Mouse (Mus musculus) limb, embryonic 15.5 days (tissue): ENCODE measurements at regions not wholly inside any gene's neighbourhood (a gene's known extent, or its start where the extent isn't known, plus 50 kb on each side); places are given as distances from the start of the nearest gene placed in this dataset.

Experiments used
- ATAC-seq: fragments of 200-750 bp; cut with Nextera tagmentation; 2 replicates; pipeline ENCODE4 v1.8.0; 2017; ENCODE audit warnings: low read depth, moderate TSS enrichment; ENCODE audit not compliant: insufficient number of reproducible peaks, low FRiP score, low TSS enrichment
- H3K27ac ChIP-seq: fragments of 300-500 bp; sonication (generic); 2 replicates; pipeline ENCODE4 v1.5.1; 2015; ENCODE audit warnings: moderate library complexity, mild to moderate bottlenecking, inconsistent platforms
- H3K27me3 ChIP-seq: fragments of 300-500 bp; sonication (generic); 2 replicates; pipeline ENCODE4 v1.6.1; 2015; ENCODE audit warnings: inconsistent platforms
- H3K36me3 ChIP-seq: fragments of 300-500 bp; sonication (generic); 2 replicates; pipeline ENCODE4 v1.6.1; 2015; ENCODE audit warnings: inconsistent platforms
- H3K4me1 ChIP-seq: fragments of 300-500 bp; sonication (generic); 2 replicates; pipeline ENCODE4 v1.6.1; 2015; ENCODE audit warnings: inconsistent platforms
- H3K4me2 ChIP-seq: fragments of 300-500 bp; sonication (generic); 2 replicates; pipeline ENCODE4 v1.6.1; 2015; ENCODE audit warnings: mild to moderate bottlenecking, inconsistent platforms
- H3K4me3 ChIP-seq: fragments of 300-500 bp; sonication (generic); 2 replicates; pipeline ENCODE4 v1.5.1; 2015; ENCODE audit warnings: mild to moderate bottlenecking, inconsistent platforms
- H3K9ac ChIP-seq: fragments of 300-500 bp; sonication (generic); 2 replicates; pipeline ENCODE4 v1.6.1; 2015; ENCODE audit warnings: inconsistent platforms
- H3K9me3 ChIP-seq: fragments of 300-500 bp; sonication (generic); 2 replicates; pipeline ENCODE4 v1.6.1; 2016; ENCODE audit warnings: inconsistent platforms
- WGBS: fragments of 180-500 bp; shearing (Covaris S2); methylation state at CpG from one replicate; pipeline ENCODE4 v1.1.7; 2015; 5-methylcytosine and 5-hydroxymethylcytosine counted together

- H3K27me3 ChIP-seq: no peaks in the 10 kb centered on the region
- no peak overlapping the region for H3K9ac ChIP-seq
- 61% methylated on average over 5 of the region's 5 CpGs for WGBS
- no peaks in the 10 kb centered on the region for H3K36me3 ChIP-seq
- no peak overlapping the region for H3K4me2 ChIP-seq
- no peaks in the 10 kb centered on the region for H3K9me3 ChIP-seq
- H3K4me3 ChIP-seq: no peak overlapping the region
- H3K27ac ChIP-seq: no peak overlapping the region
- peaks cover 52% of the 10 kb centered on the region for H3K4me1 ChIP-seq
- no peak for ATAC-seq
Measured at GRCm38 (mm10) chr14:25067435-25067834, 391.6 kb upstream of the Zmiz1 start.

- no peak overlapping the region for H3K27ac ChIP-seq
- ATAC-seq: no peak
- H3K9ac ChIP-seq: no peak overlapping the region
- H3K4me3 ChIP-seq: no peak overlapping the region
- H3K36me3 ChIP-seq: no peaks in the 10 kb centered on the region
- H3K9me3 ChIP-seq: no peaks in the 10 kb centered on the region
- H3K27me3 ChIP-seq: no peaks in the 10 kb centered on the region
- H3K4me1 ChIP-seq: peaks cover 52% of the 10 kb centered on the region
- H3K4me2 ChIP-seq: no peak overlapping the region
- WGBS: 33% methylated on average over 8 of the region's 8 CpGs
Measured at GRCm38 (mm10) chr14:25068430-25068829, 390.6 kb upstream of the Zmiz1 start.

- Histone ChIP-seq H3K9ac (no peak overlapping the region), H3K27ac (no peak overlapping the region), H3K36me3 (no peaks in the 10 kb centered on the region), H3K9me3 (no peaks in the 10 kb centered on the region), H3K4me3 (no peak overlapping the region), H3K27me3 (no peaks in the 10 kb centered on the region), H3K4me1 (peaks cover 12% of the 10 kb centered on the region), H3K4me2 (no peak overlapping the region)
- 75% methylated on average over 5 of the region's 5 CpGs for WGBS
- ATAC-seq: no peak
Measured at GRCm38 (mm10) chr14:25073143-25073542, 385.8 kb upstream of the Zmiz1 start.

- Histone ChIP-seq H3K4me2 (no peak overlapping the region), H3K27me3 (no peaks in the 10 kb centered on the region), H3K9me3 (no peaks in the 10 kb centered on the region), H3K36me3 (no peaks in the 10 kb centered on the region), H3K27ac (no peak overlapping the region), H3K4me1 (peaks cover 5% of the 10 kb centered on the region; the same call in 1 of the 2 replicates), H3K9ac (no peak overlapping the region), H3K4me3 (no peak overlapping the region)
- 87% methylated on average over 9 of the region's 9 CpGs for WGBS
- ATAC-seq: no peak
Measured at GRCm38 (mm10) chr14:25074022-25074800, 384.8 kb upstream of the Zmiz1 start.

GRCm38 (mm10) chr14:25074891-25075290, 384.1 kb upstream of the Zmiz1 start:
- 92% methylated on average over 5 of the region's 5 CpGs for WGBS
- no peak overlapping the region for H3K9ac ChIP-seq
- H3K27ac ChIP-seq: no peak overlapping the region
- H3K36me3 ChIP-seq: no peaks in the 10 kb centered on the region
- peaks cover 3% of the 10 kb centered on the region; the same call in 1 of the 2 replicates for H3K4me1 ChIP-seq
- H3K4me3 ChIP-seq: no peak overlapping the region
- H3K4me2 ChIP-seq: no peak overlapping the region
- H3K9me3 ChIP-seq: no peaks in the 10 kb centered on the region
- H3K27me3 ChIP-seq: no peaks in the 10 kb centered on the region
- ATAC-seq: no peak

GRCm38 (mm10) chr14:25080431-25080830, 378.6 kb upstream of the Zmiz1 start:
- 85% methylated on average over 3 of the region's 3 CpGs for WGBS
- no peak for ATAC-seq
- Histone ChIP-seq H3K9me3 (no peaks in the 10 kb centered on the region), H3K4me3 (no peak overlapping the region), H3K4me1 (no peaks in the 10 kb centered on the region), H3K36me3 (no peaks in the 10 kb centered on the region), H3K27me3 (no peaks in the 10 kb centered on the region), H3K27ac (no peak overlapping the region), H3K4me2 (no peak overlapping the region), H3K9ac (no peak overlapping the region)

- H3K4me3 ChIP-seq: no peak overlapping the region
- H3K4me2 ChIP-seq: no peak overlapping the region
- H3K9ac ChIP-seq: no peak overlapping the region
- ATAC-seq: no peak
- no peaks in the 10 kb centered on the region for H3K36me3 ChIP-seq
- H3K27ac ChIP-seq: no peak overlapping the region
- no peaks in the 10 kb centered on the region for H3K4me1 ChIP-seq
- no peaks in the 10 kb centered on the region for H3K9me3 ChIP-seq
- 70% methylated on average over 4 of the region's 4 CpGs for WGBS
- H3K27me3 ChIP-seq: no peaks in the 10 kb centered on the region
Measured at GRCm38 (mm10) chr14:25083847-25084246, 375.1 kb upstream of the Zmiz1 start.

GRCm38 (mm10) chr14:25096786-25097185, 362.2 kb upstream of the Zmiz1 start:
- no peaks in the 10 kb centered on the region for H3K9me3 ChIP-seq
- no peak overlapping the region for H3K9ac ChIP-seq
- H3K4me2 ChIP-seq: no peak overlapping the region
- H3K27me3 ChIP-seq: no peaks in the 10 kb centered on the region
- no peaks in the 10 kb centered on the region for H3K36me3 ChIP-seq
- H3K4me1 ChIP-seq: peaks cover 11% of the 10 kb centered on the region
- no peak overlapping the region for H3K4me3 ChIP-seq
- WGBS: 60% methylated on average over 3 of the region's 3 CpGs
- ATAC-seq: no peak
- H3K27ac ChIP-seq: no peak overlapping the region

- Histone ChIP-seq H3K4me2 (no peak overlapping the region), H3K4me3 (no peak overlapping the region), H3K9me3 (no peaks in the 10 kb centered on the region), H3K9ac (no peak overlapping the region), H3K27ac (peak overlapping the region; percentile 91), H3K27me3 (no peaks in the 10 kb centered on the region), H3K36me3 (no peaks in the 10 kb centered on the region), H3K4me1 (peaks cover 35% of the 10 kb centered on the region)
- ATAC-seq: peak; percentile 64; the same call in 1 of the 2 replicates
- 43% methylated on average over 10 of the region's 10 CpGs for WGBS
Measured at GRCm38 (mm10) chr14:25105391-25105790, 353.6 kb upstream of the Zmiz1 start.

GRCm38 (mm10) chr14:25106451-25106850, 352.5 kb upstream of the Zmiz1 start:
- peak overlapping the region; percentile 91; the same call in 1 of the 2 replicates for H3K27ac ChIP-seq
- no peaks in the 10 kb centered on the region for H3K27me3 ChIP-seq
- no peaks in the 10 kb centered on the region for H3K9me3 ChIP-seq
- 94% methylated on average over 2 of the region's 2 CpGs for whole genome bisulfite sequencing
- no peak overlapping the region for H3K9ac ChIP-seq
- no peak for ATAC-seq
- no peak overlapping the region for H3K4me2 ChIP-seq
- no peaks in the 10 kb centered on the region for H3K36me3 ChIP-seq
- H3K4me3 ChIP-seq: no peak overlapping the region
- peaks cover 35% of the 10 kb centered on the region for H3K4me1 ChIP-seq

- Histone ChIP-seq H3K4me1 (peaks cover 36% of the 10 kb centered on the region), H3K27me3 (no peaks in the 10 kb centered on the region), H3K4me2 (peak overlapping the region; percentile 6; the same call in 1 of the 2 replicates), H3K36me3 (no peaks in the 10 kb centered on the region), H3K9me3 (no peaks in the 10 kb centered on the region), H3K27ac (no peak overlapping the region), H3K4me3 (no peak overlapping the region), H3K9ac (no peak overlapping the region)
- ATAC-seq: no peak
- 27% methylated on average over 17 of the region's 17 CpGs for whole genome bisulfite sequencing
Measured at GRCm38 (mm10) chr14:25108101-25108652, 350.8 kb upstream of the Zmiz1 start.

GRCm38 (mm10) chr14:25108701-25109290, 350.2 kb upstream of the Zmiz1 start:
- no peak overlapping the region; the same call in 1 of the 2 replicates for H3K27ac ChIP-seq
- WGBS: 10% methylated on average over 8 of the region's 8 CpGs
- H3K9ac ChIP-seq: no peak overlapping the region
- H3K4me2 ChIP-seq: no peak overlapping the region
- ATAC-seq: no peak
- H3K4me1 ChIP-seq: peaks cover 37% of the 10 kb centered on the region
- H3K9me3 ChIP-seq: no peaks in the 10 kb centered on the region
- no peak overlapping the region for H3K4me3 ChIP-seq
- H3K36me3 ChIP-seq: no peaks in the 10 kb centered on the region
- no peaks in the 10 kb centered on the region for H3K27me3 ChIP-seq
